Mouse (Mus musculus) MEL (cell line): Measurements from ENCODE around the gene Prdm4. TPM values are rescaled to one million over a fixed set of nuclear protein-coding genes. Genes with fewer than 3 reads are reported as not detected.

ENCODE experiments used
- DNase-seq: peaks from one replicate; pipeline ENCODE4 v3.0.0; 2011; ENCODE audit warnings: low read depth, low spot score
- H3K27ac ChIP-seq: 2 replicates; pipeline ENCODE4 v1.5.1; 2012; ENCODE audit warnings: low read depth, mild to moderate bottlenecking, control low read depth, low read length, moderate library complexity; ENCODE audit not compliant: control insufficient read depth
- H3K27me3 ChIP-seq, 2 experiments: fragments of 150-350 bp in 1 of 2; sonication (generic) in 1 of 2; 2 replicates each; pipeline ENCODE4 v1.6.1; 2012; ENCODE audit warnings: low read length in 2 of 2, mild to moderate bottlenecking in 2 of 2, improper control_type of control experiment in 1 of 2, moderate library complexity in 1 of 2; ENCODE audit not compliant: insufficient read depth in 2 of 2, control insufficient read depth in 1 of 2
- H3K36me3 ChIP-seq, 2 experiments: 2 replicates each; pipeline ENCODE4 v1.6.1; 2012 to 2014; ENCODE audit warnings: low read length in 2 of 2, improper control_type of control experiment in 1 of 2, inconsistent platforms in 1 of 2, mild to moderate bottlenecking in 1 of 2; ENCODE audit not compliant: insufficient read depth in 2 of 2, control insufficient read depth in 1 of 2
- H3K4me1 ChIP-seq, 2 experiments: fragments of 150-350 bp in 1 of 2; sonication (generic) in 1 of 2; 2 replicates each; pipeline ENCODE4 v1.6.1; 2012; ENCODE audit warnings: low read length in 2 of 2, improper control_type of control experiment in 1 of 2, mild to moderate bottlenecking in 1 of 2; ENCODE audit not compliant: insufficient read depth in 2 of 2, control insufficient read depth in 1 of 2
- H3K4me3 ChIP-seq, 2 experiments: fragments of 150-350 bp in 1 of 2; sonication (generic) in 1 of 2; 2 replicates each; pipeline ENCODE4 v1.5.1; 2012; ENCODE audit warnings: low read depth in 2 of 2, low read length in 2 of 2, mild to moderate bottlenecking in 2 of 2, moderate library complexity in 2 of 2, control low read depth in 1 of 2, improper control_type of control experiment in 1 of 2; ENCODE audit not compliant: control insufficient read depth in 1 of 2, insufficient read depth in 1 of 2
- H3K79me2 ChIP-seq: 2 replicates; pipeline ENCODE4 v1.6.1; 2012; ENCODE audit warnings: mild to moderate bottlenecking, low read length, moderate library complexity; ENCODE audit not compliant: control insufficient read depth, poor library complexity, insufficient read depth
- H3K9ac ChIP-seq: 2 replicates; pipeline ENCODE4 v1.6.1; 2012; ENCODE audit warnings: low read depth, mild to moderate bottlenecking, control low read depth, low read length, moderate library complexity; ENCODE audit not compliant: control insufficient read depth, poor library complexity, severe bottlenecking
- H3K9me3 ChIP-seq: fragments of 150-350 bp; sonication (generic); replicated peaks from 2 replicates; pipeline ENCODE4 v1.6.1; 2012; ENCODE audit warnings: mild to moderate bottlenecking, low read length, improper control_type of control experiment, moderate library complexity; ENCODE audit not compliant: insufficient read depth
- BHLHE40 ChIP-seq: IDR thresholded peaks from 2 replicates; pipeline ENCODE4 v1.6.1; 2012; ENCODE audit warnings: low read depth, mild to moderate bottlenecking, inconsistent platforms, low read length, improper control_type of control experiment, borderline replicate concordance
- CHD1 ChIP-seq: IDR thresholded peaks from 2 replicates; pipeline ENCODE4 v1.6.1; 2012; ENCODE audit warnings: low read depth, mild to moderate bottlenecking, inconsistent platforms, low read length, improper control_type of control experiment
- ETS1 ChIP-seq: IDR thresholded peaks from 2 replicates; pipeline ENCODE4 v1.6.1; 2012; ENCODE audit warnings: low read depth, mild to moderate bottlenecking, inconsistent platforms, low read length, improper control_type of control experiment, moderate library complexity
- HCFC1 ChIP-seq: IDR thresholded peaks from 2 replicates; pipeline ENCODE4 v1.6.1; 2012; ENCODE audit warnings: low read depth, mild to moderate bottlenecking, inconsistent platforms, low read length, improper control_type of control experiment, moderate library complexity
- KAT2A ChIP-seq: conservative IDR thresholded peaks from 2 replicates; pipeline ENCODE4 v1.6.1; 2012; ENCODE audit warnings: low read depth, low read length, improper control_type of control experiment, inconsistent platforms
- MAX ChIP-seq: IDR thresholded peaks from 2 replicates; pipeline ENCODE4 v1.6.1; 2011; ENCODE audit warnings: low read length, improper control_type of control experiment
- MAZ ChIP-seq: IDR thresholded peaks from 2 replicates; pipeline ENCODE4 v1.6.1; 2012; ENCODE audit warnings: low read depth, mild to moderate bottlenecking, inconsistent platforms, low read length, improper control_type of control experiment
- MYB ChIP-seq: IDR thresholded peaks from 2 replicates; pipeline ENCODE4 v1.6.1; 2011; ENCODE audit warnings: mild to moderate bottlenecking, low read depth, low read length, improper control_type of control experiment
- MYC ChIP-seq: IDR thresholded peaks from 2 replicates; pipeline ENCODE4 v1.6.1; 2011; ENCODE audit warnings: low read depth, mild to moderate bottlenecking, low read length, improper control_type of control experiment, moderate library complexity
- POLR2AphosphoS2 ChIP-seq: IDR thresholded peaks from 2 replicates; pipeline ENCODE4 v1.6.1; 2011; ENCODE audit warnings: low read length, improper control_type of control experiment
- POLR2AphosphoS5 ChIP-seq: IDR thresholded peaks from 2 replicates; pipeline ENCODE4 v1.6.1; 2012; ENCODE audit warnings: low read depth, borderline replicate concordance, mild to moderate bottlenecking, inconsistent platforms, low read length, moderate library complexity, mixed read lengths
- RAD21 ChIP-seq: IDR thresholded peaks from 2 replicates; pipeline ENCODE4 v1.6.1; 2011; ENCODE audit warnings: mild to moderate bottlenecking, low read depth, low read length, improper control_type of control experiment
- RCOR1 ChIP-seq: IDR thresholded peaks from 2 replicates; pipeline ENCODE4 v1.6.1; 2012; ENCODE audit warnings: low read depth, mild to moderate bottlenecking, inconsistent platforms, low read length, improper control_type of control experiment
- TBP ChIP-seq: IDR thresholded peaks from 2 replicates; pipeline ENCODE4 v1.8.0; 2011; ENCODE audit warnings: low read depth, low read length, improper control_type of control experiment
- TCF12 ChIP-seq: IDR thresholded peaks from 2 replicates; pipeline ENCODE4 v1.6.1; 2014; ENCODE audit warnings: low read depth, mild to moderate bottlenecking, inconsistent platforms, low read length, improper control_type of control experiment, moderate library complexity
- UBTF ChIP-seq: IDR thresholded peaks from 2 replicates; pipeline ENCODE4 v1.6.1; 2012; ENCODE audit warnings: low read depth, mild to moderate bottlenecking, inconsistent platforms, low read length, improper control_type of control experiment, moderate library complexity, borderline replicate concordance; ENCODE audit not compliant: insufficient read depth
- USF1 ChIP-seq: IDR thresholded peaks from 2 replicates; pipeline ENCODE4 v1.6.1; 2014; ENCODE audit warnings: low read depth, mild to moderate bottlenecking, inconsistent platforms, low read length, improper control_type of control experiment, moderate library complexity
- USF2 ChIP-seq, 2 experiments: IDR thresholded peaks; 2 replicates each; pipeline ENCODE4 v1.6.1; 2011 to 2012; ENCODE audit warnings: improper control_type of control experiment in 2 of 2, low read length in 2 of 2, borderline replicate concordance in 1 of 2, inconsistent platforms in 1 of 2, low read depth in 1 of 2, mild to moderate bottlenecking in 1 of 2; ENCODE audit not compliant: insufficient read depth in 1 of 2
- ZKSCAN1 ChIP-seq: IDR thresholded peaks from 2 replicates; pipeline ENCODE4 v1.6.1; 2012; ENCODE audit warnings: low read depth, mild to moderate bottlenecking, inconsistent platforms, low read length, improper control_type of control experiment, moderate library complexity
- ZMIZ1 ChIP-seq: IDR thresholded peaks from 2 replicates; pipeline ENCODE4 v1.6.1; 2012; ENCODE audit warnings: low read depth, mild to moderate bottlenecking, inconsistent platforms, low read length, improper control_type of control experiment, moderate library complexity
- polyA plus RNA-seq, 2 experiments: library from polyadenylated mRNA; stranded (reverse) in 1 of 2; unstranded in 1 of 2; fragments of >175 nt in 1 of 2; fragments of >200 nt in 1 of 2; gene quantifications; 2 replicates each; pipeline versions ENCODE4 v1.2.1 to v1.2.4; 2012; ENCODE audit warnings: low replicate concordance in 2 of 2, low read depth in 1 of 2; ENCODE audit not compliant: insufficient read length in 2 of 2, insufficient read depth in 1 of 2, missing spikeins in 1 of 2
- total RNA-seq: library from RNA; depleted of rRNA; stranded (reverse); fragments of 300-350 nt; gene quantifications from 2 replicates; pipeline ENCODE4 v1.2.3, GENCODE M21; 2012

The Prdm4 gene
- total and polyA plus RNA-seq, 3 experiments, result 26.2 to 43.4 (median 38.5) TPM

- H3K9me3 ChIP-seq, result no peaks in the 10 kb centered on the region
- H3K4me1 ChIP-seq, result no peaks in the 10 kb centered on the region
- peaks cover 26% of the 10 kb centered on the region for H3K79me2 ChIP-seq
- no peak overlapping the region for H3K4me3 ChIP-seq
- no peak overlapping the region for H3K27ac ChIP-seq
- H3K9ac ChIP-seq, result no peak overlapping the region
- TF ChIP-seq ETS1 (no peak), HCFC1 (no peak), UBTF (no peak), POLR2AphosphoS5 (no peak), TBP (no peak), RAD21 (no peak), POLR2AphosphoS2 (no peak), RCOR1 (no peak), ZKSCAN1 (no peak), MAZ (no peak), CHD1 (no peak)
- H3K36me3 ChIP-seq, result peaks cover 6 to 20% of the 10 kb centered on the region in 2 experiments
- DNase-seq, result no peak
- H3K27me3 ChIP-seq, result no peaks in the 10 kb centered on the region
These were observed 37.5 kb upstream of the Prdm4 start for GRCm38 (mm10) chr10:85954429-85954828.

GRCm38 (mm10) chr10:85953401-85953800, 36.5 kb upstream of the Prdm4 start:
- TF ChIP-seq KAT2A (no peak), ZKSCAN1 (no peak), ZMIZ1 (no peak), MYB (no peak), BHLHE40 (no peak), MAX (no peak), USF2 (IDR thresholded peaks at IDR 0.05; ENCODE audit: borderline replicate concordance in 1 of 2, insufficient read depth in 1 of 2, low read depth in 1 of 2, low read length in 2 of 2) (no peak), USF1 (no peak), HCFC1 (no peak), MYC (no peak), TCF12 (no peak), RAD21 (no peak), RCOR1 (no peak), POLR2AphosphoS5 (no peak), TBP (no peak), CHD1 (no peak)
- no peak overlapping the region for H3K4me3 ChIP-seq
- no peaks in the 10 kb centered on the region for H3K9me3 ChIP-seq
- no peak for DNase-seq
- no peak overlapping the region for H3K27ac ChIP-seq
- peaks cover 26% of the 10 kb centered on the region for H3K79me2 ChIP-seq
- H3K27me3 ChIP-seq, result no peaks in the 10 kb centered on the region
- no peaks in the 10 kb centered on the region for H3K4me1 ChIP-seq
- H3K36me3 ChIP-seq, result peaks cover 6 to 24% of the 10 kb centered on the region in 2 experiments
- no peak overlapping the region for H3K9ac ChIP-seq
